Mouse (Mus musculus) ES-Bruce4 (cell line): ENCODE results near the gene Ccdc93.

Source experiments
- CTCF ChIP-seq: IDR thresholded peaks from one replicate; pipeline ENCODE4 v1.8.1; 2011; ENCODE audit warnings: low read depth, low read length
- POLR2A ChIP-seq: IDR thresholded peaks from one replicate; pipeline ENCODE4 v1.8.1; 2011; ENCODE audit warnings: low read length; ENCODE audit not compliant: insufficient read depth

DNA sequence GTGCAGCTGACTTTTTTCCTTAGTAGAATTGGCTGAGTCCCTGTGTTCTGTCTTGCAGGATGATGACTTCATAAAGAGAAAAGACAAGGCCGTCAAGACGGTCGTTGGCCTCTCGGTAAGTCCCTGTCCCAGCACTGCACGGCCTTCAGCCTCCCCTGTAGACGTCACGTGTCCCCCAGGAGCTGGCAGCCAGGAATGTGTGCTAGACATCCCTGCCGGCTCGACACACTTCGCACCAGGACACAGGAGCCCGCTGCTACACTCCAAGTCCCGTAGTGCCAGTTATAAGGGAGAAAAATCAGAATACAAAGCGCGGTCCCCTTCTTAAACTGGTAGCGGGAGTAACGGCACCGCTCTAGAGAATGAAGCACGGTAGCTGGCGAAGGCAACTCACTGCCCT, 17.3 kb downstream of the Ccdc93 start:
- TF ChIP-seq CTCF (no peak), POLR2A (no peak)
